Mouse (Mus musculus) thymus, adult 2 months (tissue): ENCODE data around the gene Bahcc1. TPM values are rescaled to one million over a fixed set of nuclear protein-coding genes. Genes with fewer than 3 reads are reported as not detected.

Source experiments
- DNase-seq: peaks from one replicate; pipeline ENCODE4 v3.0.0; 2021
- H3K27ac ChIP-seq: fragments of 200-500 bp; 2 replicates; pipeline ENCODE4 v1.5.1; 2012; ENCODE audit warnings: low read length, control low read depth; ENCODE audit not compliant: control insufficient read depth, insufficient read depth
- H3K27me3 ChIP-seq: fragments of 200-500 bp; 2 replicates; pipeline ENCODE4 v1.6.1; 2012; ENCODE audit warnings: mild to moderate bottlenecking, low read length, moderate library complexity, mixed read lengths; ENCODE audit not compliant: control insufficient read depth, insufficient read depth
- H3K36me3 ChIP-seq: fragments of 200-500 bp; 2 replicates; pipeline ENCODE4 v1.6.1; 2012; ENCODE audit warnings: mild to moderate bottlenecking, low read length, moderate library complexity; ENCODE audit not compliant: control insufficient read depth, insufficient read depth
- H3K4me1 ChIP-seq: fragments of 200-500 bp; replicated peaks from 2 replicates; pipeline ENCODE4 v1.6.1; 2012; ENCODE audit warnings: low read length; ENCODE audit not compliant: control insufficient read depth, insufficient read depth
- H3K4me3 ChIP-seq: fragments of 200-500 bp; 2 replicates; pipeline ENCODE4 v1.5.1; 2012; ENCODE audit warnings: mild to moderate bottlenecking, low read length, control low read depth, moderate library complexity; ENCODE audit not compliant: control insufficient read depth, insufficient read depth
- CTCF ChIP-seq: fragments of 200-500 bp; IDR thresholded peaks from 2 replicates; pipeline ENCODE4 v1.5.1; 2012; ENCODE audit warnings: mild to moderate bottlenecking, control low read depth, low read length, moderate library complexity, borderline replicate concordance; ENCODE audit not compliant: control insufficient read depth, poor library complexity, insufficient read depth; ENCODE audit errors: extremely low read depth
- POLR2A ChIP-seq: fragments of 200-500 bp; IDR thresholded peaks from 2 replicates; pipeline ENCODE4 v1.6.1; 2012; ENCODE audit warnings: mild to moderate bottlenecking, low read length, control low read depth, moderate library complexity; ENCODE audit not compliant: control insufficient read depth, poor library complexity, insufficient read depth; ENCODE audit errors: extremely low read depth
- WGBS: fragments of 180-500 bp; shearing (Covaris S2); methylation state at CpG from one replicate; pipeline ENCODE4 v1.1.7; 2018; 5-methylcytosine and 5-hydroxymethylcytosine counted together
- polyA plus RNA-seq: library from polyadenylated mRNA; depleted of rRNA; stranded (reverse); fragments of >200 nt; gene quantifications from 2 replicates; pipeline ENCODE4 v1.2.3, GENCODE M21; 2012

Gene Bahcc1
- polyA plus RNA-seq, 1 experiment, result 11.0 TPM

DNA sequence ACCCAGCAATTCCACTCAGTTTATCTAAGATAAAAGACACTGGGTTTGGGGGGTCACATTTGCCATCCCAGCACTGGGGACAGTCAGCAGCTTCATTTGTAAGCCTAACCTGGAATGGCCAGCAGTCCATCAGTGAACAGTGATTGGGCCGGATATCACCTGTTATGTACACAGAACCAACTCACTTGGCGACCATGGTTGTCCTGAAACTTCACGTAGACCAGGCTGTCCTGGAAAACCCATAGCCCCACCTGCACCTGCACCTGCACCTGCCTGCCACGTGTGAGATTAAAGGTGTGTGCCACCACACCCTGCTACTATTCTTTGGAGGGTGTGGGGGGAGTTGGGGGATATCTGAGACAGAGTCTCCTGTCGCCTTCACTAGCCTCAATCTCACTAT lies 86.6 kb downstream of the Bahcc1 start:
- no peak for TF ChIP-seq POLR2A
- TF ChIP-seq CTCF, result no peak
- DNase-seq, result no peak
- Histone ChIP-seq H3K27ac (no peak overlapping the region), H3K4me3 (no peak overlapping the region), H3K36me3 (no peaks in the 10 kb centered on the region), H3K27me3 (no peaks in the 10 kb centered on the region), H3K4me1 (peaks cover 12% of the 10 kb centered on the region)
- WGBS, result 92% methylated on average over 5 of the region's 5 CpGs

DNA sequence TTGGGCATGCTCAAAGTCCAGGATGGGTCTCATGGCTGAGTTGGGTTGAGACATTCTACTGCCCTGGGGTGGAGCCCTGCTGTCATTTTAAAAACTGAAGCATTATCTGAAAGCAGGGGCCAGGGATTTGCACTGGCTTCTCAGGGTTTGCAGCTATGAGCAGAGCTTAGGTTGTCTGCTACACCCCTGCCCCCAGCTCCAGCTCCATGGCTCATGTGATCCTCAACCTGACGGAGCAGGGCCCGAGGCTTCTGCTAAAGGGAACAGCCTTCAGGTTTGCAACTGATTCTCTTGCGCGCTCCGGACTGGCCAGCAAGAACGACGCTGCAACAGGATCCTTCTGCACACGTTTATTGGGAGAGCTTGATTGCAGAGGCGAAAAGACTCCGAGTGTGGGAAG lies 87.4 kb downstream of the Bahcc1 start:
- no peak for TF ChIP-seq POLR2A
- no peak for TF ChIP-seq CTCF
- Histone ChIP-seq H3K4me3 (no peak overlapping the region), H3K36me3 (no peaks in the 10 kb centered on the region), H3K27ac (no peak overlapping the region), H3K27me3 (no peaks in the 10 kb centered on the region), H3K4me1 (peaks cover 11% of the 10 kb centered on the region)
- WGBS, result 97% methylated on average over 10 of the region's 10 CpGs
- DNase-seq, result no peak

DNA sequence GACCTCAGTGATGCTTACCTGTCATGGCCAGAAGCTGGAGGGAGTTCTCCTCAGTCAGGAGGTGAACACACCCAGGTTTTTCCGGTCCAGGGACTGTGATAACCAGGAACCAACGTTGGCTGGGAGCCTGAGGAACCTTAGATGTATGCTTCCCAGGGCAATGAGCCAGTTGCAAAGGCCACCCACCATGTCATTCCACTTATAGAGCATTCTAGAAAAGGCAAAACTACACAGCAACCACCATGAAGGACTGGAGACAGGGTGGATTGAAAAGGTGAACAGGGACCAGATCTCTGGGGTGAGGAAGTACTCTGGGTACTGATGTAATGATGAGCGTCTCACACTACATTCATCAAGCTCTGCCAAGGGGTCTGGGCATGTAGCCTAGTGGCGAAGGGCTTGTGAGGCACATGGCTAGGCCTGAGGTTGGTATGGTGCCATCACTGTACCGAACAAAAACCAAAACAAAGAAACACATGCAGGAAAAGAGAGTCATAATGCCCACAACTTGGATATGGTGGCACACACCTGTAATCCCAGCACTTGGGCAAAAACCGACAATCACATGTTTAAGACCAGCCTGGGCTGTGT lies 102.8 kb downstream of the Bahcc1 start:
- no peak for TF ChIP-seq CTCF
- TF ChIP-seq POLR2A, result no peak
- Histone ChIP-seq H3K4me3 (no peak overlapping the region), H3K27ac (no peak overlapping the region), H3K4me1 (peaks cover 3% of the 10 kb centered on the region; the same call in 1 of the 2 replicates), H3K36me3 (no peaks in the 10 kb centered on the region), H3K27me3 (no peaks in the 10 kb centered on the region)
- 85% methylated on average over 6 of the region's 6 CpGs for WGBS
- DNase-seq, result no peak

DNA sequence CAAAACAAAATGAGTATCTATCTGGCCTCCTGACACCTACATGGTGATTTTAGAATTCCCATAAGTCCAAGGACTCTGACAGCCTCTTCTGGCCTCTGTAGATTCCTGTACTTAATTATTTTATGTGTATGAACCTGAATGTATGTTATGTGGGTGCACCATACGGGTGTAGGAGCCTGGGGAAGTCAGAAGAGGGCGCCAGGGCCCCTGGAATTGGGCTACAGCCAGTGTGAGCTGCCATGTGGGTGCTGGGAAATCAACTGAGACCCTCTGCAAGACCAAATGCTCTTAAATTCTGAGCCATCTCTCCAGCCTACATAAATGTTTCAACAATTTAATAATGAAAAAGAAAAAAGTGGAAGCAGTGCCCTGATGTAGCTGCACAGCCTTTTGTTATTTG lies 104.7 kb downstream of the Bahcc1 start:
- H3K27ac ChIP-seq, result no peak overlapping the region
- 83% methylated on average over 2 of the region's 2 CpGs for WGBS
- no peak for DNase-seq

DNA sequence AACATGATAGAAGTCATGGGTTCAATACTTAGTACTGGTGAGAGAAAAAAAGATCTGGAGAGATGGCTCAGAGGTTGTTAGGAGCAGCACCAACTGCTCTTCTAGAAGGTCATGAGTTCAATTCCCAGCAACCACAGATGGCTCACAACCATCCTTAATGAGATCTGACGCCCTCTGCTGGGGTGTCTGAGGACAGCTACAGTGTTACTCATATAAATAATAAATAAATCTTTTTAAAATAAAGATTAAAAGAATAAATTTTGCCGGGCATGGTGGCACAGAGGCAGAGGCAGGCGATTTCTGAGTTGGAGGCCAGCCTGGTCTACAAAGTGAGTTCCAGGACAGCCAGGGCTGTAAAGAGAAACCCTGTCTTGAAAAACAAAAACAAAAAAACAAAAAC lies 106.0 kb downstream of the Bahcc1 start:
- Histone ChIP-seq H3K4me1 (peaks cover 3% of the 10 kb centered on the region; the same call in 1 of the 2 replicates), H3K27ac (no peak overlapping the region), H3K36me3 (no peaks in the 10 kb centered on the region), H3K27me3 (no peaks in the 10 kb centered on the region), H3K4me3 (no peak overlapping the region)
- 91% methylated on average over 3 of the region's 3 CpGs for WGBS
- DNase-seq, result no peak
- TF ChIP-seq POLR2A, result no peak
- TF ChIP-seq CTCF, result no peak

More for the DNA sequence above, 104.7 kb downstream of the Bahcc1 start:
- Histone ChIP-seq H3K27me3 (no peaks in the 10 kb centered on the region), H3K4me3 (no peak overlapping the region), H3K36me3 (no peaks in the 10 kb centered on the region), H3K4me1 (peaks cover 3% of the 10 kb centered on the region; the same call in 1 of the 2 replicates)
- TF ChIP-seq POLR2A (no peak), CTCF (no peak)

DNA sequence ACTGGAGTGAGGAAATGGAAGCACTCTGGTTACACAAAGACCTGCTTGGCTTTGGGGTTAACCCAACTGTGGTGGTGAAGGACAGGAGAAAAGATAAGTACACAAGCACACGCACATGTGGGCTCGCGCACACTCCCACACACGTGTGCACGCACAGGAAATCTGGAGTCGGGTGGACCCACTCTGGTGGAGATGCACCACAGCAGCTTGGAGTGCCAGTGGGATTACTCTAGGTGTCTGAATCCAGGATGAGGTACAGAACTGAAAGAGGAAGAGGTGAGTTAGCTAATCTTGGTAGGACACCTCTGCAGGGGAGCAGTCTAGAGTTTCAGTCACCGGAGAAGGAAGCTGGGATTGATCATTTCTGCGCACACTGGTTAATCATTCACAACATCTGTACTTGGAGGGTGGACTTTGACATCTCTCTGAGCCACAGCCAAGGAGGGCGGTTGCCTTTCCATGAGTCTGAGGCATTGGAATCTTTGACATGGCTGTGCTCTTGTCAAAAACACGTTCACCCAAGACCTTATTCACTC lies 107.3 kb downstream of the Bahcc1 start:
- no peak overlapping the region for H3K4me3 ChIP-seq
- no peak for DNase-seq

More for the DNA sequence above, 107.3 kb downstream of the Bahcc1 start:
- Histone ChIP-seq H3K36me3 (peaks cover 3% of the 10 kb centered on the region), H3K27ac (no peak overlapping the region), H3K27me3 (no peaks in the 10 kb centered on the region), H3K4me1 (peaks cover 3% of the 10 kb centered on the region; the same call in 1 of the 2 replicates)
- TF ChIP-seq CTCF, result no peak
- no peak for TF ChIP-seq POLR2A
- WGBS, result 51% methylated on average over 10 of the region's 10 CpGs
